Comparison of ENCODE assay signal across 8 mouse cellular contexts in genomic region chr11:17460024-17460919, GRCm38 (mm10).
DNase-seq lines count a peak whose midpoint lies in the region; ATAC-seq lines count a peak whose summit lies in the region.

No protein-coding gene starts in this region.

- peak; percentile 53 for ATAC-seq in embryonic facial prominence, embryonic 14.5 days (ENCODE audit: low read depth)
- ATAC-seq in hindbrain, embryonic 11.5 days (ENCODE audit: low FRiP score) = peak; percentile 58
- no peak for ATAC-seq in limb, embryonic 13.5 days (ENCODE audit: low FRiP score, low read depth)
- peak; percentile 54 for ATAC-seq in neural tube, embryonic 12.5 days (ENCODE audit: low FRiP score, low read depth)

- WGBS in embryonic facial prominence, embryonic 14.5 days = 13% methylated on average over 11 of the region's 11 CpGs
- WGBS in hindbrain, embryonic 11.5 days = 9% methylated on average over 11 of the region's 11 CpGs
- 24% methylated on average over 11 of the region's 11 CpGs for WGBS in limb, embryonic 13.5 days
- 17% methylated on average over 11 of the region's 11 CpGs for WGBS in neural tube, embryonic 12.5 days

- no peaks in the 10 kb centered on the region for H3K36me3 ChIP-seq in embryonic facial prominence, embryonic 14.5 days (ENCODE audit: control insufficient read depth, insufficient read depth, low read length)
- H3K36me3 ChIP-seq in hindbrain, embryonic 11.5 days (ENCODE audit: control insufficient read depth, insufficient read depth, low read length) = no peaks in the 10 kb centered on the region
- no peaks in the 10 kb centered on the region for H3K36me3 ChIP-seq in limb, embryonic 13.5 days
- H3K36me3 ChIP-seq in neural tube, embryonic 12.5 days = no peaks in the 10 kb centered on the region

- H3K27ac ChIP-seq in embryonic facial prominence, embryonic 14.5 days (replicated peaks; ENCODE audit: low read depth, low read length) = peak overlapping the region; percentile 11
- no peak overlapping the region for H3K27ac ChIP-seq in hindbrain, embryonic 11.5 days (ENCODE audit: low read depth, low read length)
- H3K27ac ChIP-seq in limb, embryonic 13.5 days = no peak overlapping the region
- no peak overlapping the region for H3K27ac ChIP-seq in neural tube, embryonic 12.5 days

- H3K9ac ChIP-seq in embryonic facial prominence, embryonic 14.5 days (ENCODE audit: low read depth, low read length) = peak overlapping the region; percentile 45; the same call in 1 of the 2 replicates
- H3K9ac ChIP-seq in hindbrain, embryonic 11.5 days (ENCODE audit: low read depth, low read length) = no peak overlapping the region
- H3K9ac ChIP-seq in limb, embryonic 13.5 days = no peak overlapping the region
- no peak overlapping the region for H3K9ac ChIP-seq in neural tube, embryonic 12.5 days

- peaks cover 8% of the 10 kb centered on the region for H3K4me1 ChIP-seq in embryonic facial prominence, embryonic 14.5 days (ENCODE audit: control insufficient read depth, insufficient read depth, low read length)
- no peaks in the 10 kb centered on the region for H3K4me1 ChIP-seq in hindbrain, embryonic 11.5 days (replicated peaks; ENCODE audit: control insufficient read depth, insufficient read depth, low read length)
- peaks cover 3% of the 10 kb centered on the region; the same call in 1 of the 2 replicates for H3K4me1 ChIP-seq in limb, embryonic 13.5 days
- H3K4me1 ChIP-seq in neural tube, embryonic 12.5 days = peaks cover 5% of the 10 kb centered on the region

- H3K4me3 ChIP-seq in embryonic facial prominence, embryonic 14.5 days (ENCODE audit: low read depth, low read length) = peak overlapping the region; percentile 27
- no peak overlapping the region for H3K4me3 ChIP-seq in hindbrain, embryonic 11.5 days (ENCODE audit: low read depth, low read length)
- H3K4me3 ChIP-seq in limb, embryonic 13.5 days = no peak overlapping the region
- no peak overlapping the region for H3K4me3 ChIP-seq in neural tube, embryonic 12.5 days

- no peaks in the 10 kb centered on the region for H3K9me3 ChIP-seq in embryonic facial prominence, embryonic 14.5 days (ENCODE audit: control insufficient read depth, low read length)
- H3K9me3 ChIP-seq in hindbrain, embryonic 11.5 days (ENCODE audit: control insufficient read depth, low read length) = no peaks in the 10 kb centered on the region
- H3K9me3 ChIP-seq in limb, embryonic 13.5 days = no peaks in the 10 kb centered on the region
- no peaks in the 10 kb centered on the region for H3K9me3 ChIP-seq in neural tube, embryonic 12.5 days

- H3K27me3 ChIP-seq in embryonic facial prominence, embryonic 14.5 days (replicated peaks; ENCODE audit: control insufficient read depth, insufficient read depth, low read length) = no peaks in the 10 kb centered on the region
- H3K27me3 ChIP-seq in hindbrain, embryonic 11.5 days (ENCODE audit: control insufficient read depth, insufficient read depth, low read length) = no peaks in the 10 kb centered on the region
- H3K27me3 ChIP-seq in limb, embryonic 13.5 days = peaks cover 68% of the 10 kb centered on the region
- no peaks in the 10 kb centered on the region for H3K27me3 ChIP-seq in neural tube, embryonic 12.5 days (replicated peaks)

- peak; percentile 41 for DNase-seq in adrenal gland, postnatal 10 days
- no peak for DNase-seq in adrenal gland, adult 8-10 months
- DNase-seq in WW6 (ENCODE audit: low read depth, low spot score) = peak; percentile 45
- peak; percentile 76 for DNase-seq in embryonic facial prominence, embryonic 14.5 days (ENCODE audit: low spot score)
- DNase-seq in hindbrain, embryonic 11.5 days (ENCODE audit: low spot score) = peak; percentile 56
- no peak for DNase-seq in testis, postnatal 10 days (ENCODE audit: low spot score)

- peak overlapping the region; percentile 55 for H3K4me2 ChIP-seq in embryonic facial prominence, embryonic 14.5 days (ENCODE audit: low read depth, low read length)
- peak overlapping the region; percentile 23; the same call in 1 of the 2 replicates for H3K4me2 ChIP-seq in hindbrain, embryonic 11.5 days (replicated peaks; ENCODE audit: low read depth, low read length)
- H3K4me2 ChIP-seq in limb, embryonic 13.5 days (replicated peaks) = peak overlapping the region; percentile 50
- H3K4me2 ChIP-seq in neural tube, embryonic 12.5 days (replicated peaks) = peak overlapping the region; percentile 46

Comparison
In these comparisons a context has a peak if more than half of its experiments do, and no peak if none do; other contexts are left out.
1. DNase-seq: peak in adrenal gland, postnatal 10 days (single experiment), WW6 (single experiment), embryonic facial prominence, embryonic 14.5 days (single experiment) and hindbrain, embryonic 11.5 days (single experiment); none in adrenal gland, adult 8-10 months (single experiment) and testis, postnatal 10 days (single experiment).
2. Peak in every context shown above with its lines, with median percentiles within 50 percentile points of each other: H3K4me2 ChIP-seq.